Mouse (Mus musculus): ENCODE results near the gene She.
"Not testable (repeated sequence)": the region's sequence is repeated elsewhere in the genome, so short reads cannot be mapped to it uniquely, and the experiment has no call there.

Gene She

GRCm38 (mm10) chr3:89863276-89863675 lies 32.1 kb downstream of the She start:
- DNase-seq (ENCODE audit: low spot score) = not testable (repeated sequence)

- DNase-seq (ENCODE audit: low spot score) = no peak
Measured at GRCm38 (mm10) chr3:89863716-89864509, 32.7 kb downstream of the She start.

DNA sequence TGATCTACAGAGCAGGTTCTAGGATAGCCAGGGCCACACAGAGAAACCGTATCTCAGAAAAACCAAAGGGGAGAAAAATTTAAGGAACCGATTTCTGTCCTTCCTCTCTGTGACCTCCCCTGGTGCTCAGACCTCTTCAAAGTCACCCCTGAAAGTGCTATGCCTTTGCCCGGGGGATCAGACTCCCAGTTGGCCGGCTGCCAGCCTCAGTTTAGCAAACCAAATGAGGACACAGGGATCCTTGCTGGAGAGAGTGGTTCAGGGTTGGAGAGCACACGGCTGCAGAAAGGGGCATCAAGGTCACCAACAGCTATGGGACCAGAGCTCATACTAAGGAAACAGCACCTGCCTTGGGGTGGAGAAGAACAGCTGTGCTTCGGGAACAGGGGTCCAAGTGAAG lies 33.9 kb downstream of the She start:
- no peak for DNase-seq (ENCODE audit: low spot score)

DNA sequence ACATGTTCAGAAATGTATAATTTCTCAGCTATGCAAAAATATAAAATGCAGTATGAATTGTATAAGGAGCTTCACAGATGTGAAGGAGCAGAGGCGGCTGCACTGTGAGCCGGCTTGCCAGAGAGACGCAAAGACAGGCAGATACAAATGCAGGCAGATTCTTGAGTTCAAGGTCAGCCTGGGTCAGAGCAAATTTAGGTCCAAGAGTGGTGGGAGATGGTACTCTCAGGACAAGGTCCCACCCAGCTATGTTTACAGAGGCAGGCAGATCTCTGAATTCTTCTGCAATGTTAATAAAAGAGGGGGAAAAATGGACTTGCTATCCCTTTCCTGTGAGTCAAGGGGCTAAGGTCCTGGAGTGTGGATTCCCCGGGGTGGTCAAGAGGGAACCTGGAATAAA lies 34.6 kb downstream of the She start:
- DNase-seq (ENCODE audit: low spot score) = no peak

- DNase-seq (ENCODE audit: low spot score) = no peak
Measured at GRCm38 (mm10) chr3:89867651-89868050, 36.5 kb downstream of the She start.

- DNase-seq (ENCODE audit: low spot score) = peak; percentile 39
Measured at GRCm38 (mm10) chr3:89868357-89868756, 37.2 kb downstream of the She start.

- DNase-seq (ENCODE audit: low spot score) = no peak
Measured at GRCm38 (mm10) chr3:89868956-89869355, 37.8 kb downstream of the She start.

DNA sequence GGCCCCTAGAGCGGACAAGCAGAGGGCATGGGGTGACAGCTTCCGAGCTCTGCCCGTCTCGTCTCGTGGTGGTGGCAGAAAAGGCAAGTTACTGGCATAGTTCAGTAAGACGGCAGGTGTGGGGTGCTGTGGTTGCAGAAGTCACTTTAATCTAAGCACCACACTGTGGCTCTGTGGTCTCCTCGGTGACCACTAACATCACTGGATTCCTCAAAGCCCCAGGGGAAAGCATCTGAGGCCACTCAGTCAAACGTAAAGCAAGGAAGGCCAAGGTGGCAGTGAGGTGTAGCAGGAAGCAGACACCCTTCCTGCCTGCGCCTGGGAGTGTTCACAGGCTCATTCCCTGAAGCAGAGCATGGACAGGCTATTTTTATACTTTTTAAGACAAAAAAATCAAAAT lies 38.4 kb downstream of the She start:
- no peak for DNase-seq (ENCODE audit: low spot score)

DNA sequence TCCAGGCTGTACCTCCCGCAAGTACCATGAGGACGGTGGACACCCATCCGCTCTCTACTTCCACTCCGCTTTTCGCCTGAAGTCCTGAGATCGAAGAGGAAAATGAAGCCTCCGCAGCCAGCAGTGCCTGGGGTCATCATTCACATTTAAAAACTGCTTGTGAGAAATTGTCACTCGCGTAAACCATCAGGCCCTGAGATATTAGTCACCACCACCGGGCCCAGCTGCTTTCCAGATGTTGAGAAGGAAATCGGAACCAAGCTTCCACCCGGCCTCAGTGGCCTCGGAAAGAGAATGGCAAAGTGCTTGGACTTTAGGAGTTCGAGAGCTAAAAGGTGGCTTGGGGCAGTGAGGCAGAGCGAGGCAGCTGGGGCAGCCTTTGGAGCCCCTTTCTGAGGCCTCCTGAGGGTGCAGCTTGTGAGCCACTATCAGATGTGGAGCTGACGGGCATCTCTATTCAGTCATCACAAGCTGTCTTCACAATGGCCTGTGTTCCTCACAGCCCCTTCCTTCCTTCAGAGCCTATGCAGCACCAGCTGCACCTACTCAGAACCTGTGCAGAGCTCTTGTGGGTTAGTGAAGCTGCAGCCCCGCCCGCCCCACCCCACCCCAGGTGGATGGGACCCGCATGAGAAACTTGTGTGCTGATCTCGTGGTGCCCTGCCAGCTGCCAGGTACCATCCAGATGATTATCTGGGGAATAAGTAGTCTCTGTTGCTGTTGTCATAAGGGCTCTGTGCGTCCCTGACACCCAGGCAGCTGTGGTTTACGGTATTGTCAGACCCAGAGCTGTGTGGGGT lies 39.5 kb downstream of the She start:
- DNase-seq (ENCODE audit: low spot score) = no peak

GRCm38 (mm10) chr3:89871339-89871914 lies 40.3 kb downstream of the She start:
- DNase-seq (ENCODE audit: low spot score) = no peak

DNA sequence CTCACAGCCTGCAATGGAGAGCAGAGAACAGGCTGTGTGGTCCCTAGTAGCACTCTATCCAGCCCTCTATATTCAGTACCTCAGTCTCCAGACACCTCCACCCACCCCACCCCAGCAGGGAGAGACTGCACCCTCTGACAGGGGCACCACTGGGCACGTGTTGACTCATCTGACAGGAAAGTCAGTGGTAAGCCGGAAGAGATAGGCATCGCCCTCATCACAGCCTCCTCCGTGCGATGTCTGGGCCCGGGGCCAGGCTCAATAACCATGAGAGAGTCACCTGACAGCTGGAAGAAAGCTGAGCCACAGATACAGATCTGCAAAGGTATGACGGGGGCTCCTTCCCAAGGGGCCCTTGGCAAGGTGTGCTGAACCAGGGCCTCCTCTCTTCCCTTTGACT lies 41.0 kb downstream of the She start:
- DNase-seq (ENCODE audit: low spot score) = no peak

DNA sequence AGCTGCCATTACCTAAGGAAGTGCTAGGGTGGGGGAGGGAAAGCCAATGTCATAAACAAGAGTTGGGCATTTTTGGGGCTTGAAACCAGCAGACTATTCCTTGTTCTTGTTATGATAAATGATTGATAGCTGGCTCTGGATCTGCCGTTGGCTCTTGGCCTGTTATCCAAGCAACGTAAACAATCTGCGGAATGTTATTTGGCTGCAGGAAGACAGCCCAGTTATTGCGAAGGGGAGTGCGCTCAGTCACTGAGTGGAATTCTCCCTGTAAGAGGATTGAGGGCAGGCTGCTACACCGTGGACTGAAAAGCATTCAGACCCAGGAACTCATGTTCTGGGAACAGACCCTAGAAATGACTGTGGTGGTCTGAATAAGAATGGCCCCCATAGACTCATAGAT lies 41.5 kb downstream of the She start:
- no peak for DNase-seq (ENCODE audit: low spot score)

DNA sequence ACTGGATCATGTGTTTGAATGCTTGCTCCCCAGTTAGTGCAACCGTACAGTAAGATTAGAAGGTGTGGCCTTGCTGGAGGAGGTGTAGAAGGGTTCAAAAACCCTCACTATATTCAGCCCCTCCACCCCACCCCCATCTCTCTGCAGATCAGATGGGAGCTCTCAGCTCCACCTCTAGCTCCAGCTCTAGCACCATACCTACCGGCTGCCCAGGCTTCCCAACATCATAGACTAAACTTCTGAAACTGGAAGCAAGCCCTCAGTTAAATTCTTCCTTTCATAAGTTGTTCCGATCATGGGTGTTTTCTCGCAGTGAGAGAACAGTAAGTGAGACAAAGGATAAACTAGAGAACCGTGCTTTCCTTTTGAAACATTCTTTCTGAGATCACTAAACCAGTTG lies 42.9 kb downstream of the She start:
- DNase-seq (ENCODE audit: low spot score) = no peak

- DNase-seq (ENCODE audit: low spot score) = no peak
Measured at GRCm38 (mm10) chr3:89875021-89875420, 43.9 kb downstream of the She start.

DNA sequence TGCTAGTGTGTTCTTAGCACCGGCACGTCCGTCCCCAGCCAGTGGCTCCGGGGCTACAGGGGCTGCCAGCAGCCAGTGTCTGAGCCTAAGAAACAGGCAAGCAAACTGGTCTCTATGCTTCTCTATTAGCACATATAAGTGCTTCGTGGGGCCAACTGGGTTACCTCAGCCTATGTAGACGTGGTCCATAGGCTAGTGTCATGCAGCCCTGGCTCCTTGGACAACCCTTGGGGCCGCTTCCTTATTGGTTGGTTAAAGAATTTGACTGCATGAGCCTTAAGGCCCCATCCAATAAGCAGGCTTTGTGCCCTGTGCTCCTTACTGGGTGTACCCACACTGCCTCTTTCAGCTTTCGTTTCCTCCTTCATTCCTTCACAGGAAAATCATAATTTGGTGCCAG lies 44.6 kb downstream of the She start:
- no peak for DNase-seq (ENCODE audit: low spot score)

DNA sequence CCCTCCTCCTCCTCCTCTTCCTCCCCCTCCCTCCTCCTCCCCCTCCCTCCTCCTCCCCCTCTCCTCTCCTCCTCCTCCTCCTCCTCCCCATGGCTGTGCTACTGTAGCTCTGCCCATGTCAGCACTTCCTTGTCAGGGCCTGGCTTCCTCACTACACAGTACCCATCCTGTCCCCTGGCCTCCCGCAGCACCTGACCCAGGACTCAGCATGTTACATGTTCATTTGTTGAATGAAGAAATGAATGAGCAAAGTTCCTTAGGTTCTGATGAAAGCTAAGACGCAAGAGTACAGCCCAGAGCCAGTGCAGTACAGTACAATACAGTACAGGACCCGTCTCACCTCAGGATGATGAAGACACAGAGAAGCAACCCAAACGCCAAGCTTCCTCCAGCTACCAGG lies 45.3 kb downstream of the She start:
- DNase-seq (ENCODE audit: low spot score) = no peak

DNA sequence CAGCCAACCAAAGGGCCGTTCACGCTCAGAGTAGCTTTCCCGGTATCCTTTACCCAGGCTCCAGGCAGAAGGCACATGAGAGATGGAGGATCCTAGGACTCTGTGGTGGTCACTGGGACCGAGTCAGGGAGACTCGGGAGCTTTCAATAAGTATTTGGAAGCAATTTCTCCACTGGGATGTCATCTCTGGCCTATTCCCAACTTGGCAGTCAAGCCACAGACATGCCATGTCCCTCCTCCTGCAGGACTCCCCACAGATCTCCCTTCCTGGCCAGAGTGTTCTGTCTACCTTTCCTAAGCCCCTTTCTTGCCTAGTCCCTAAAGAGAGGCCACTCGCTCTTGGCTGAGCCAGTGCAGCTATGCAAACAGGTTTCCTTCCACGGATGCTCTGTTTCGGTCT lies 46.0 kb downstream of the She start:
- DNase-seq (ENCODE audit: low spot score) = no peak

DNA sequence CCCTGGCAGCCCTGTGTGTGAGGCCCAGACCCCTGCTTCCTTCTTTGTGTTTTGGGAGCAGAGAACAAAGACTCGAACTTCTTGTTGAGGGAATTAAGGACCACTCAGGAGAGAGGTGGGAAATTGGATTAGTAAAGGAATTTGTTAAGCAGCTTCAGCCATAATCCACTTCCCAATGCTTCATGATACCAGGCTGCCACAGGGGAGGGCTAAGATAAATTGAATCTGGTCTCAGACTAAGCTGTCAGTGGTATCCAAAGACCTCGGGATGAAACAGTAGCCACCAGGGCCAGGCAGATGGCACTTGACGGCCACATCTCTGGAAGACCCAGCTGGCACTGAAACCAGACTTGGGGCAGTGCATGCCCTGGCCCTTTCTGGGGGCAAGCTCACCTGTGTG lies 47.3 kb downstream of the She start:
- DNase-seq (ENCODE audit: low spot score) = peak; percentile 30

- no peak for DNase-seq (ENCODE audit: low spot score)
Measured at GRCm38 (mm10) chr3:89879326-89879725, 48.2 kb downstream of the She start.

GRCm38 (mm10) chr3:89880036-89880851 lies 49.1 kb downstream of the She start:
- no peak for DNase-seq (ENCODE audit: low spot score)

- no peak for DNase-seq (ENCODE audit: low spot score)
Measured at GRCm38 (mm10) chr3:89882556-89883181, 51.5 kb downstream of the She start.

- no peak for DNase-seq (ENCODE audit: low spot score)
Measured at GRCm38 (mm10) chr3:89883582-89884041, 52.4 kb downstream of the She start.
